Mouse (Mus musculus) liver, embryonic 14.5 days (tissue): ENCODE measurements around the gene Upk3bl.

Experiments used
- CTCF ChIP-seq: IDR thresholded peaks from 2 replicates; pipeline ENCODE4 v1.5.1; 2016; ENCODE audit warnings: antibody characterized with exemption, low read depth, control low read depth
- EP300 ChIP-seq: IDR thresholded peaks from 2 replicates; pipeline ENCODE4 v1.6.1; 2016; ENCODE audit warnings: antibody characterized with exemption, low read depth

GRCm38 (mm10) chr5:136075076-136075475 is 20.8 kb downstream of the Upk3bl start:
- TF ChIP-seq CTCF (no peak), EP300 (no peak)
